Mouse (Mus musculus): ENCODE data around the gene Atp6v1g1. TPM values are rescaled to one million over a fixed set of nuclear protein-coding genes. Genes with fewer than 3 reads are reported as not detected.

The Atp6v1g1 gene
- polyA plus RNA-seq, 1 experiment: 19.5 TPM

DNA sequence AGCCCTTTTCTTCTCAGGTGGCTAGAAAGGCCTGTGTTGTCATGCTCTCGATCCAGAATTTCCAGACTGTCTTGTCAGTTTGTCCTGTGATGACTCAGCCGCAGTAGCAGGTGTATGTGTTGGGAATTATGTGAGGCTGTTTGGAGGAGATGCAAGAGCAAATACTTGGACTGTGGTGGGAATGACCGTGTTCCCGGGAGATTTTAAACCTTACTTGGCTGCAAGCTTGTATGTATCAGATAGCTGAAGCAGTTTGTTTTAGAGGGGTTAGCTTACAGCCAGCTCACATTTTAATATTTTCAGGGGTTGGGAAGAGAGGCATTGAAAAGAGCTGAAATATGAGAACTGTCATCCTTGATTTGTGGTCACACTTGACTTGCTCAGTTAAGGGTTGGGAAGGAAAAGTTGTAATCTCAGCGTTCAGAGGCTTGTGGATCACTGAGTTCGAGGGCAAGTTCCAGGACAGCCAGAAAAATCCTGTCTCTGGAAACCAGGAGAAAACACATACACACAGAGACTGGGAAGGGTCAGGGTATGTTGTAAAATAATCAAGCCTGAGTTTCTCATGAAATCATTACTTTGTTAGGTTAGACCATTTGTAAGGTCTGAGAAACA is 2.0 kb downstream of the Atp6v1g1 start:
- no peak overlapping the region for H3K27ac ChIP-seq (ENCODE audit: insufficient read depth, low read depth, low read length)
- H3K27me3 ChIP-seq (ENCODE audit: control insufficient read depth, insufficient read depth, low read length): no peaks in the 10 kb centered on the region
- H3K4me3 ChIP-seq (ENCODE audit: low read depth, low read length): no peak overlapping the region
- TF ChIP-seq CTCF (IDR thresholded peaks at IDR 0.05; ENCODE audit: extremely low read depth, insufficient read length, insufficient replicate concordance, low read depth, low read length) (no peak), POLR2A (IDR thresholded peaks at IDR 0.05; ENCODE audit: low read depth, low read length) (no peak)
- H3K4me1 ChIP-seq (ENCODE audit: control insufficient read depth, insufficient read depth, insufficient read length, low read length): peaks cover 8% of the 10 kb centered on the region; the same call in 1 of the 2 replicates
- WGBS: 52% methylated on average over 6 of the region's 6 CpGs
- peaks cover 22% of the 10 kb centered on the region for H3K36me3 ChIP-seq (ENCODE audit: control insufficient read depth, insufficient read depth, low read length)

DNA sequence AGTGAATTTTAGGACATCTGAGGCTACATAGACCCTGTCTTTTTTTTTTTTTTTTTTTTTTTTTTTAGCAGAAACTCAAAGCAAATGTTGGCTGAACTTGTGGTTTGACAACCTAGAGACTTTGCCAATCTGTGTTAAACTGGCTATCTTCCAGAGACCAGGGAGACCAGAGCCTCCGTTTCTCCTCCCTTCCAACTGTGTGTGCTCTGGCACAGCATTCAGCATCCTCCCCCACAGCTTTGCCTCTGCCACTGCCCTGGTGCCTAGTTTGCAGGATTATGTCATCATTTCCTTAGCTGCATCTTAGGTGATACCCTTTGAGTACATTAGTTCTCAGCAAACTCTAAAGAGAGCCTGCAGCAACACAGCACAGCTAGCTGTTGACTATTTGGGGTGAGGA is 3.2 kb downstream of the Atp6v1g1 start:
- WGBS: 65% methylated on average over 1 of the region's 1 CpGs
- Histone ChIP-seq H3K4me1 (ENCODE audit: control insufficient read depth, insufficient read depth, insufficient read length, low read length) (peaks cover 8% of the 10 kb centered on the region; the same call in 1 of the 2 replicates), H3K27ac (ENCODE audit: insufficient read depth, low read depth, low read length) (no peak overlapping the region), H3K4me3 (ENCODE audit: low read depth, low read length) (no peak overlapping the region), H3K27me3 (ENCODE audit: control insufficient read depth, insufficient read depth, low read length) (no peaks in the 10 kb centered on the region), H3K36me3 (ENCODE audit: control insufficient read depth, insufficient read depth, low read length) (peaks cover 34% of the 10 kb centered on the region)
- TF ChIP-seq CTCF (IDR thresholded peaks at IDR 0.05; ENCODE audit: extremely low read depth, insufficient read length, insufficient replicate concordance, low read depth, low read length) (no peak), POLR2A (IDR thresholded peaks at IDR 0.05; ENCODE audit: low read depth, low read length) (no peak)

DNA sequence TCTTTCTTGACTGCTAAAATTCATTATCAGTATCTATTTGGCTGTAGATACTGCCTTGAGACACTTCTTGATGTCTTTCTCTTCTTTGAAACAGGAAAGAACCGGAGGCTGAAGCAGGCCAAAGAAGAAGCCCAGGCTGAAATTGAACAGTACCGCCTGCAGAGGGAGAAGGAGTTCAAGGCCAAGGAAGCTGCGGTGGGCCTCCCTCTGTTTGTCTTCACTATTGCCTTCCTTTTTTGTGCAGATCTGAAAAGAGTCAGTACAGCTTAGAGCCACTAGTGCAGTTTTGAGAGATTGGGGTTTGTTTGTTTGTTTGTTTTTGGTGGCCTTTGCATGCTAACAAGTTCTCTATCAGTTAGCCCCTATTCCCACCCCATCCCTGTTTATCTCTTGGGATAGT is 3.9 kb downstream of the Atp6v1g1 start:
- Histone ChIP-seq H3K36me3 (ENCODE audit: control insufficient read depth, insufficient read depth, low read length) (peaks cover 37% of the 10 kb centered on the region), H3K4me1 (ENCODE audit: control insufficient read depth, insufficient read depth, insufficient read length, low read length) (peaks cover 8% of the 10 kb centered on the region; the same call in 1 of the 2 replicates), H3K4me3 (ENCODE audit: low read depth, low read length) (no peak overlapping the region), H3K27ac (ENCODE audit: insufficient read depth, low read depth, low read length) (no peak overlapping the region), H3K27me3 (ENCODE audit: control insufficient read depth, insufficient read depth, low read length) (no peaks in the 10 kb centered on the region)
- TF ChIP-seq CTCF (IDR thresholded peaks at IDR 0.05; ENCODE audit: extremely low read depth, insufficient read length, insufficient replicate concordance, low read depth, low read length) (no peak), POLR2A (IDR thresholded peaks at IDR 0.05; ENCODE audit: low read depth, low read length) (no peak)
- 80% methylated on average over 3 of the region's 3 CpGs for WGBS

DNA sequence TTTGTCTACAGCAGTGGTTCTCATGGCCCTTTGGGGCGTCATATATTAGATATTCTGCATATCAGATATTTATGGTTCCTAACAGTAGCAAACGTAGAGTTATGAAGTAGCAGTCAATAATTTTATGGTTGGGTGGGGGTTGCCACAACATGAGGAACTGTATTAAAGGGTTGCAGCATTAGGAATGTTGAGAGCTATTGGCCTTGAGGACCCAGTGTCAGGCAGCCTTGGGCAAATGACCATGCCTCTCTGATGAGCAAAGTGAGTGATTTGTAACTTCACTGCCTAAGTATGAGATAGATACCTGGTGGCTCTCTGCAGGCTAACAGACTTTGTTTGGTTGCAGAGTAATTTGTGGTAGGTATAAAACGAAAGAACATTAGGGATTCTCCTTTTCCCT is 6.3 kb downstream of the Atp6v1g1 start:
- no peak for TF ChIP-seq POLR2A (IDR thresholded peaks at IDR 0.05; ENCODE audit: low read depth, low read length)
- TF ChIP-seq CTCF (IDR thresholded peaks at IDR 0.05; ENCODE audit: extremely low read depth, insufficient read length, insufficient replicate concordance, low read depth, low read length): no peak

DNA sequence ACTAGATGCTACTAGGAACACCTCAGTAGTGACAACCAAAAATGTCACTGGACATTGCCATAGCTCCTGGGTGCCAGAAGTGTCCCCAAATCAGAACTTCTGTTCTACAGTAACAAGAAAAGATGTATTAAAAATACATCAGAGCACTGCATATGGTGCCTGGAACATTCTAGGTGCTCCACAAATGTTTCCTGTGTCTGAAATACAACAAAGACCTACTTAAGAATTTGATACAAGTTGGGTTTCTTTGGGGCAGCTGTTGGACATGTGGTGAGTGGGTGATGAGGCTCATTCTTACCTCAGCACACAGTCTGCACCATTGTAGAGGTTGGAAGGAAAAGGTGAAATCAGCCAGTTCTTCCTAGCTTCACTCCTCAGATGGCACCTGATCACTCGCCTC is 8.3 kb downstream of the Atp6v1g1 start:
- WGBS: 93% methylated on average over 1 of the region's 1 CpGs
- TF ChIP-seq CTCF (IDR thresholded peaks at IDR 0.05; ENCODE audit: extremely low read depth, insufficient read length, insufficient replicate concordance, low read depth, low read length) (no peak), POLR2A (IDR thresholded peaks at IDR 0.05; ENCODE audit: low read depth, low read length) (no peak)

More for the DNA sequence above, 6.3 kb downstream of the Atp6v1g1 start:
- H3K36me3 ChIP-seq (ENCODE audit: control insufficient read depth, insufficient read depth, low read length): peaks cover 39% of the 10 kb centered on the region
- H3K27me3 ChIP-seq (ENCODE audit: control insufficient read depth, insufficient read depth, low read length): no peaks in the 10 kb centered on the region
- WGBS: 87% methylated on average over 3 of the region's 3 CpGs
- H3K27ac ChIP-seq (ENCODE audit: insufficient read depth, low read depth, low read length): no peak overlapping the region
- H3K4me1 ChIP-seq (ENCODE audit: control insufficient read depth, insufficient read depth, insufficient read length, low read length): peaks cover 2% of the 10 kb centered on the region; the same call in 1 of the 2 replicates
- H3K4me3 ChIP-seq (ENCODE audit: low read depth, low read length): no peak overlapping the region

DNA sequence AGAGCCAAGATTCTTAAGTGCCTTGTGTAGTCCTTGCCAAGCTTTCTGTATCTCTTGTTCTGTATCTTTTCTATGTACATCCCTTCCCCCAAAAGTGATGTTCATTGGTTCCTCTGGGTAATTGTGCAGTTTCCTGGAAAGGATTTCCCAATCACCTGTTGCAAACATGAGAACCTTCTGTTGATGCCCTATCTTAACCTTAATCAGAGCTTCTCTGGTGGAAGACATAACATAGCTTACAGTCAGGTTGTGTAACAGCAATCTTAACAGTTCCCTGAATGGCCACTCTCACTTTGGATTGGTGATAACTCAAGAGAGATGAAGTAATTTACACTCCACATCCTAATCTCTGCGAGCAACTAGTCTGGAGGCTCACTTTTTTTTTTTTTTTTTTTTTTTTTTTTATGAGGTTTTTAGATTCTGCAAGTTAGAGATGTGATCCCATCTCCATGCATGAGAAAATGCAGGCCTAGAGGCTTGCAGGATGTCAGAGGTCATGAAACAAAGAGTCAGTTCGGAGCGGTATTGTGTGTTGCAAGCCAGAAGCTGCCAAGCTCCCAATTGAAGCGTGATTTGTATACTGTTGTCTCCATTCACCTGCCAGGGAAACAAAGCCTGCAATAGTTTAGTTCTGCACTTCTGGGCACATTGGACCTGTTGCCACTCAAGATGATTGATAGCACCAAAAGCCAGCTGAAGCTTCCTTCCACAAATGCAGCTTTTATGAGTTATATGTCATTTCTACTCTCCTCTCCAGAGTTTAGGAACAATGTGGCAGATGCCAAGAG is 9.4 kb downstream of the Atp6v1g1 start:
- Histone ChIP-seq H3K4me1 (ENCODE audit: control insufficient read depth, insufficient read depth, insufficient read length, low read length) (peaks cover 9% of the 10 kb centered on the region; the same call in 1 of the 2 replicates), H3K27me3 (ENCODE audit: control insufficient read depth, insufficient read depth, low read length) (no peaks in the 10 kb centered on the region), H3K36me3 (ENCODE audit: control insufficient read depth, insufficient read depth, low read length) (peaks cover 34% of the 10 kb centered on the region), H3K27ac (ENCODE audit: insufficient read depth, low read depth, low read length) (no peak overlapping the region), H3K4me3 (ENCODE audit: low read depth, low read length) (no peak overlapping the region)
- 79% methylated on average over 4 of the region's 4 CpGs for WGBS
- TF ChIP-seq CTCF (IDR thresholded peaks at IDR 0.05; ENCODE audit: extremely low read depth, insufficient read length, insufficient replicate concordance, low read depth, low read length) (no peak), POLR2A (IDR thresholded peaks at IDR 0.05; ENCODE audit: low read depth, low read length) (no peak)

More for the DNA sequence above, 8.3 kb downstream of the Atp6v1g1 start:
- peaks cover 39% of the 10 kb centered on the region for H3K36me3 ChIP-seq (ENCODE audit: control insufficient read depth, insufficient read depth, low read length)
- no peak overlapping the region for H3K27ac ChIP-seq (ENCODE audit: insufficient read depth, low read depth, low read length)
- H3K27me3 ChIP-seq (ENCODE audit: control insufficient read depth, insufficient read depth, low read length): no peaks in the 10 kb centered on the region
- no peak overlapping the region for H3K4me3 ChIP-seq (ENCODE audit: low read depth, low read length)
- H3K4me1 ChIP-seq (ENCODE audit: control insufficient read depth, insufficient read depth, insufficient read length, low read length): peaks cover 9% of the 10 kb centered on the region; the same call in 1 of the 2 replicates

DNA sequence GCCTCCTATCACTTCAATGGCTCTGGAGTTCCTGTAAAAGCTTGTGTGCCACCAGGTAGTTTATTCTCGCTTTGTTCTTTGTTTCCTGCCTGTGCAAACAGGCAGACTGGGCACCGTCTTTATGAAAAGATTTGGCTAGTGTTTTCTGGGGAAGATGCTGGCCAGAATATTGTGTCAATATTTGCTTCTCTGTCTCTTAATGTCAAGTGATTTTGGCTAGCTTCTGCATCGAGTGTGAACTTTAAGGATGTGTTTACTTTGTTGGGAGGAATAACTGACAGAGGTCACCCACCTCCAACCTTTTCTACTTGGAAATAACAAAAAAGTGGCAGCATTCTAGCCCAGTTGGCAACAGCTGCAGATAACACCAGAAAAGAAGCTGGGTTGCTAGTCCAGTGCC is 10.0 kb downstream of the Atp6v1g1 start:
- Histone ChIP-seq H3K27ac (ENCODE audit: insufficient read depth, low read depth, low read length) (no peak overlapping the region), H3K4me3 (ENCODE audit: low read depth, low read length) (no peak overlapping the region), H3K27me3 (ENCODE audit: control insufficient read depth, insufficient read depth, low read length) (no peaks in the 10 kb centered on the region), H3K4me1 (ENCODE audit: control insufficient read depth, insufficient read depth, insufficient read length, low read length) (peaks cover 15% of the 10 kb centered on the region; the same call in 1 of the 2 replicates), H3K36me3 (ENCODE audit: control insufficient read depth, insufficient read depth, low read length) (peaks cover 28% of the 10 kb centered on the region)
- no peak for TF ChIP-seq CTCF (IDR thresholded peaks at IDR 0.05; ENCODE audit: extremely low read depth, insufficient read length, insufficient replicate concordance, low read depth, low read length)
- no peak for TF ChIP-seq POLR2A (IDR thresholded peaks at IDR 0.05; ENCODE audit: low read depth, low read length)
- WGBS: 22% methylated on average over 3 of the region's 3 CpGs
